Mouse (Mus musculus): ENCODE data around the gene Mrgpra2a. TPM values are rescaled to one million over a fixed set of nuclear protein-coding genes. Genes with fewer than 3 reads are reported as not detected.

Mrgpra2a gene
- polyA plus RNA-seq, 1 experiment from 2014 or later = not detected

DNA sequence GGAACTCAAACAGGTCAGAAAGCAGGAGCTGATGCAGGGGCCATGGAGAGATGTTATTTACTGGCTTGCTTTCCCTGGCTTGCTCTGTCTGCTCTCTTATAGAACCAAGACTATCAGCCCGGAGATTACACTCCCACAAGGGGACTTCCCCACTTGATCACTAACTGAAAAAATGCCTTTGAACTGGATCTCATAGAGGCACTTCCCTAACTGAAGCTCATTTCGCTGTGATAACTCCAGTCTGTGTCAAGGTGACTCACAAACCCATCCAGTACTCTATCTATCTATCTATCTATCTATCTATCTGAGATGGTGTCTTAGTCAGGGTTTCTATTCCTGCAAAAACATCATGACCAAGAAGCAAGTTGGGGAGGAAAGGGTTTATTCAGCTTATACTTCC, 41.3 kb downstream of the Mrgpra2a start:
- WGBS = 58% methylated on average over 2 of the region's 2 CpGs
- H3K36me3 ChIP-seq (ENCODE audit: control insufficient read depth, insufficient read depth, low read length) = no peaks in the 10 kb centered on the region
- peaks cover 8% of the 10 kb centered on the region; the same call in 1 of the 2 replicates for H3K9me3 ChIP-seq (ENCODE audit: control insufficient read depth, low read length)

DNA sequence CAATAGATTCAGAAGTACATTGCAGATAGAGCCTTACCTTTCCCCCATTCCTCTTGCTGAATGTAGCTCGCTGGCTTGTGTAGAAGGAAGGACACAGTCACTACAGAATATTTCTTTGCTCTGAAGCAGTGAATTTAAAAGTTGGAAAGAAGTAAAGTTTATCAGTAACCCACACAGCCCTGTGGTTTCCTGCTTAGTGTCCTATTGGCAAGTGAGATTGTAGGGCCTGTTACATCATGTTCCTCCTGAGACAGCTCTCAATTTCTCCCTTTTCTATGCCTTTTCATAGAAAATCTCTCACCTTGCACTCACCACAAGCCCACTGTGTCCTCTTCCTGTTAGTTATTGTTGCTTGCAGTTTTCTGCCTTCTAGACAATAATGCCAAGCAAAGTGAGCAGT, 42.4 kb downstream of the Mrgpra2a start:
- ATAC-seq (ENCODE audit: low FRiP score) = no peak
- H3K4me2 ChIP-seq (replicated peaks; ENCODE audit: low read depth, low read length) = no peak overlapping the region
- H3K4me1 ChIP-seq (replicated peaks; ENCODE audit: control insufficient read depth, insufficient read depth, low read length) = no peaks in the 10 kb centered on the region
- 56% methylated on average over 1 of the region's 1 CpGs for WGBS
- no peak for DNase-seq (ENCODE audit: low spot score)
- no peaks in the 10 kb centered on the region for H3K36me3 ChIP-seq (ENCODE audit: control insufficient read depth, insufficient read depth, low read length)
- no peak overlapping the region for H3K4me3 ChIP-seq (ENCODE audit: low read depth, low read length)
- no peaks in the 10 kb centered on the region for H3K27me3 ChIP-seq (ENCODE audit: control insufficient read depth, insufficient read depth, low read length)
- peaks cover 8% of the 10 kb centered on the region; the same call in 1 of the 2 replicates for H3K9me3 ChIP-seq (ENCODE audit: control insufficient read depth, low read length)
- no peak overlapping the region for H3K9ac ChIP-seq (ENCODE audit: low read depth, low read length)
- no peak overlapping the region for H3K27ac ChIP-seq (ENCODE audit: low read depth, low read length)

More for the DNA sequence above, 41.3 kb downstream of the Mrgpra2a start:
- DNase-seq (ENCODE audit: low spot score) (no peak), ATAC-seq (ENCODE audit: low FRiP score) (no peak)
- Histone ChIP-seq H3K27ac (ENCODE audit: low read depth, low read length) (no peak overlapping the region), H3K9ac (ENCODE audit: low read depth, low read length) (no peak overlapping the region), H3K4me3 (ENCODE audit: low read depth, low read length) (no peak overlapping the region), H3K4me1 (replicated peaks; ENCODE audit: control insufficient read depth, insufficient read depth, low read length) (no peaks in the 10 kb centered on the region), H3K27me3 (ENCODE audit: control insufficient read depth, insufficient read depth, low read length) (no peaks in the 10 kb centered on the region), H3K4me2 (replicated peaks; ENCODE audit: low read depth, low read length) (no peak overlapping the region)

- Histone ChIP-seq H3K4me3 (ENCODE audit: low read depth, low read length) (no peak overlapping the region), H3K4me2 (replicated peaks; ENCODE audit: low read depth, low read length) (no peak overlapping the region), H3K9me3 (ENCODE audit: control insufficient read depth, low read length) (no peaks in the 10 kb centered on the region), H3K4me1 (replicated peaks; ENCODE audit: control insufficient read depth, insufficient read depth, low read length) (no peaks in the 10 kb centered on the region), H3K36me3 (ENCODE audit: control insufficient read depth, insufficient read depth, low read length) (no peaks in the 10 kb centered on the region), H3K27ac (ENCODE audit: low read depth, low read length) (no peak overlapping the region), H3K27me3 (ENCODE audit: control insufficient read depth, insufficient read depth, low read length) (no peaks in the 10 kb centered on the region), H3K9ac (ENCODE audit: low read depth, low read length) (no peak overlapping the region)
- ATAC-seq (ENCODE audit: low FRiP score) (no peak), DNase-seq (ENCODE audit: low spot score) (no peak)
Observed at GRCm38 (mm10) chr7:47401125-47401524, 50.8 kb downstream of the Mrgpra2a start.

Other genes with a start within 250 kb of the Mrgpra2a start
- gene Mrgpra6, start 247.2 kb downstream of the Mrgpra2a start, polyA plus RNA-seq (2014; fragmentation: Nextera tagmentation; extraction: Ambion mirVana) = not detected in 2 replicates
- gene Mrgpra9, start 199.3 kb downstream of the Mrgpra2a start, polyA plus RNA-seq (2014; fragmentation: Nextera tagmentation; extraction: Ambion mirVana) = not detected in 2 replicates
- not detected in 2 replicates for gene Mrgpra1, start 97.9 kb downstream of the Mrgpra2a start, polyA plus RNA-seq (2014; fragmentation: Nextera tagmentation; extraction: Ambion mirVana)
- gene Mrgpra2b, start 76.7 kb upstream of the Mrgpra2a start, polyA plus RNA-seq (2014; fragmentation: Nextera tagmentation; extraction: Ambion mirVana) = not detected in 2 replicates
- gene Mrgpra3, start 149.2 kb upstream of the Mrgpra2a start, polyA plus RNA-seq (2014; fragmentation: Nextera tagmentation; extraction: Ambion mirVana) = not detected in 2 replicates

Measured in hindbrain, embryonic 11.5 days (tissue).